Mouse (Mus musculus) neutrophil, adult 59 days (primary cell): ENCODE results near the gene Ugt1a7c. TPM values are rescaled to one million over a fixed set of nuclear protein-coding genes. Genes with fewer than 3 reads are reported as not detected.

Experiments used
- total RNA-seq, 2 experiments: library from RNA; stranded (reverse); gene quantifications; 1 replicate in 1 of 2; 2 replicates in 1 of 2; pipeline ENCODE4 v1.2.4; 2023

Gene Ugt1a7c
- total RNA-seq: 100 to 1,000 TPM in 1 of 2 experiments, 10 to 100 TPM in 1; 93.1 to 108 TPM

DNA sequence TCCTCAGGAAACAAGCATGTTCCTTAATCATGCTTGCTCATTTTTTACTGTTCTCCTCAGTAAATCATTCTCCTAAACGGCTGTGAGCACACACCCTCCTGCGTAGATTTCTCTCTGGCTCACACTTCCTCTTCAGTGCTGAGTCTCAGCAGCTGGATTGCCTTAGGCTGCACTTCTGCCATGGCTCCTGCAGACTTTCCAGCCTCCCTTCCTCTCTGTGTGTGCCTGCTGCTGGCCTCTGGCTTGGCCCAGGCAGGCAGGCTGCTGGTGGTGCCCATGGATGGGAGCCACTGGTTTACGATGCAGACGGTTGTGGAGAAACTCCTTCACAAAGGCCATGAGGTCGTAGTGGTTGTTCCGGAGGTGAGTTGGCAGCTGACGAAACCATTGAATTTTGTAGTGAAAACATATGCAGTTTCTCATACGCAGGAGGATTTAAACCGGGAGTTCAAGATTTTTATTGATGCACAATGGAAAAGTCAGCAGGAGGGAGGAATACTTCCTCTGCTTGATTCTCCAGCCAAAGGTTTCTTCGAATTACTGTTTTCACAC is at the start of gene Ugt1a7c:
Gene Ugt1a7c (plus strand): TSS at position 122 of the 552 bp plus-strand sequence.

DNA sequence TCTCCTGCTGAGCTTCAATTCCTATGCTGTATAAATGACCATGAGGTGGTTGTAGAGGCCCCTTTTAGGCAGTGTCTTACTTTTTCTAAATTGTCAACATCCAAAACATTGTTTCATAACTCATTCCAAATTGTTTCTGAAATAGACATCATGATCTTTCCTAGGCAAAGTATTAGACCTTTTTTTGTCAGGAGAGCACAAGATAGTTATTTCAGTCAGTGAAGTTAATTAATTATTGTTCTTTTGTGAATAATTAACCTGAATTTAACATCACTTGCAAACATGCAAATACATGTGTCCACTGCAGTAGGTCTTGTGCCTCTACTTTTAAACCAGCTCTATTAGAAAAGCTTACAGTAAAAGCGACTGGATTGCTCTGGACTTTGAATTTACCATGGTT is 39.8 kb upstream of the Ugt1a7c start, which contains the start of gene Ugt1a10:
Gene Ugt1a10 (plus strand): TSS at position 301 of the 400 bp plus-strand sequence.

DNA sequence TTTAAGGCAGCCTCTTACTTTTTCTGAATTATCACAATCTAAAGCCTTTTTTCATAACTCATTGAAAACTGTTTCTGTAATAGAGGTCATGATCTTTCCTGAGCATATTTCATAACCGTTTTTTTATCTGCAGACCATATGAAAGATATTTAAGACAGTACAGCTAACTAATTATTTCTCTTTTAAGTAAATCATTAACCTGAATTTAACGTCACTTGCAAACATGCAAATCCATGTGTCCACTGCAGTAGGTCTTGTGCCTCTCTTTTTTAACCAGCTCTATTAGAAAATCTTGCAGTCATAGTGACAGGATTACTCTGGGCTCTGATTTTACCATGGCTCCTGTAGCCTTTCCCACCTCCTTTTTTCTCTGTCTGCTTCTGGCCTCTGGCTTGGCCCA is 24.4 kb upstream of the Ugt1a7c start, which contains the start of gene Ugt1a9:
Gene Ugt1a9 (plus strand): TSS at position 306 of the 400 bp plus-strand sequence.

GRCm38 (mm10) chr1:88087513-88087912 is 7.3 kb upstream of the Ugt1a7c start, which contains the start of gene Ugt1a8:
TSS of gene Ugt1a8 (plus strand) at chr1:88087813.

GRCm38 (mm10) chr1:88103019-88103418 is 8.2 kb downstream of the Ugt1a7c start, which contains the start of gene Ugt1a6b:
TSS of gene Ugt1a6b (plus strand) at chr1:88103252.

DNA sequence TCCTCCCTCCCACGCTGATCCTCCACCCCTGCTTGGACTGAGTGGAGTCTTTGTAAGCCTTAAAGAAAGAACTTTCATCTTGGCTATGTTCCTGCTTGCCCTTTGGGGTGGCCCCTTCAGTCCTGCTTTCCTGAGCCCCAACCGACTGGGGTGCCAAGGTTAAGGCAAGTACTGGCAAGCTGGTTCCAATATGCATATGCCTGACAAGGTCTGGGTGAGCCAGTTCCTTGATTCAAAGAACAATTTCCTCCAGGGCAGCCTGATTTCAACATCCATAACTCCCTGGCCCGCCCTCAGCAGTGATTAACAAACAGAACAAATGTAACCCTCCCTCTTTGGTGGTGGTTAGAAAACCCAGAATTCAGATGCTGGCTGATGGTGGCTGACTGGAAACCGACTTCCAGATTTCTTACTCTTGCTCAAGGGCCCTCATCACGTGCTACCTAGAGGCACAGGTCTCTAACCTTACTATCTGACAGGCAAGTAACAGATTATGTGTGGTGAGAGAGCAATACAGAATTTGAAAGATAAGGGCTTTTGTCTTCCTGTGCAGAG is 39.7 kb downstream of the Ugt1a7c start, which contains the start of gene Ugt1a6a:
Gene Ugt1a6a (plus strand): TSS at position 353 of the 555 bp plus-strand sequence.

GRCm38 (mm10) chr1:88165711-88166110 is 70.8 kb downstream of the Ugt1a7c start, which contains the start of gene Ugt1a5:
TSS of gene Ugt1a5 (plus strand) at chr1:88166012.

DNA sequence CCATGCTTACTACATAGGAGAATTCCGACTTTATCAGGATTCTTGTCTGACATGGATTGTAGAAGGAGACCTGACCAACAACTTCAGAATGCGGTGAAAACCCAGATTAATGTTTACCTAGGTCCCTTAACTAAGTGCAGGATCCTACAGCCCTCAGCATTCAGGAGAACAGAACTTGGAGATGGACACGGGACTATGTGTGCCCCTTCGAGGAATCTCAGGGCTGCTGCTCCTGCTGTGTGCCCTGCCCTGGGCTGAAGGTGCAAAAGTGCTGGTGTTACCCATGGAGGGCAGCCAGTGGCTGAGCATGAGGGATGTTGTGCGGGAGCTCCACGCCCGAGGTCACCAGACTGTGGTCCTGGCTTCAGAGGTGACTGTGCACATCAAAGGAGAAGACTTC is 105.6 kb downstream of the Ugt1a7c start, which contains the start of gene Ugt1a2:
Gene Ugt1a2 (plus strand): TSS at position 146 of the 400 bp plus-strand sequence.

GRCm38 (mm10) chr1:88205294-88205922 is 110.5 kb downstream of the Ugt1a7c start, which contains the start of gene Dnajb3:
TSS of gene Dnajb3 (minus strand) at chr1:88205782.

DNA sequence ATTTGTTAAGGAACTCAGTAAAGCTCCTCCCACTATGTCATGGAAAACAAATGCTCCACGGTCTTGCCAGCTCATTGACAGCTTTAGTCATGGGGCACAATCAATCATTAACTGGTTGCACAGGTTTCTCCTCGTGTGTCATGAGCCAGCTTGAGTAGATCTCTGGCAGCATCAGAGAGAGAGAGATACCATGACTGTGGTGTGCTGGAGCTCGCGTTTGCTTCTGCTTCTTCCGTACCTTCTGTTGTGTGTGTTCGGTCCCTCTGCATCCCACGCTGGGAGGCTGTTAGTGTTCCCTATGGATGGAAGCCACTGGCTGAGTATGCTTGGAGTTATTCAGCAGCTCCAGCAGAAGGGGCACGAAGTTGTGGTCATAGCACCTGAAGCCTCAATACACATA is 117.0 kb downstream of the Ugt1a7c start, which contains the start of gene Ugt1a1:
Gene Ugt1a1 (plus strand): TSS at position 148 of the 400 bp plus-strand sequence.

DNA sequence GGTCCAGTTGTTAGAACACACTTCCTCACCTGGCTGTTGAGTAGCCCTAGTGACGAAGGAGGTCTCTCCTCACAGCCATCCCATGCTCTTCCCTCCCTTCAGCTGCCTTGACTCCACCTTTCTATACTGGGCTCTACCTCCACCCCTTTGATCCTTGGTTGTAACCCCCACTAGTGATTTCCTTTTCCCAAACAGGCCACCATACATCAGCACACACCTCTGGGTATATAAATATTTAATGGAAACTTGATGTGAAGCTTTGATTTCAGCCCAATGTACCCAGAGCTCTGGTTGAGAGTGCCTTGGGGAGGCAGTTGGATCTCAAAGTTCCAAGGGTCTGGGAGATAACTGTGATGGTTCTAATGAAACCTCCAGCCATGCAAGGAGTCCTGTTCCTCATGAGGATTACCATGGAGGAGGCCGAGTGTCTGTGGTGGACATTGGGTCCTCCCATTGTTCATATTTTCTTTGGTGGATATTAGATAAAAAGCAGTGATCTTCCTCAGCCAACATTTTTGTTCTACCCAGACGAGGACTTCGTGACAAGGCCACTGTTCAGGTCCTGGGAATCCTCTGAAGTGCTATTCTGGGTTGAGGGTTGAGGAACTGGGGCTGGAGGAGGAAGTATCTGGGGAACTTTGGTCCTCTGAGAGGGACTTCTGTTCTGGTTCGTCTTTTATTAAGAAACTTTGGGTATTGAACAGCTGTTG is 132.0 kb downstream of the Ugt1a7c start, which contains the start of gene Mroh2a:
Gene Mroh2a (plus strand): TSS at position 317 of the 710 bp plus-strand sequence.

Other genes with a start within 250 kb of the Ugt1a7c start
- gene Dgkd, start 241.8 kb upstream of the Ugt1a7c start, total RNA-seq: 100 to 1,000 TPM; 138 to 162 TPM
- gene Usp40, start 86.5 kb upstream of the Ugt1a7c start, total RNA-seq: 1 to 10 TPM; 5.2 to 6.6 TPM
- gene Ugt1a10, start 39.7 kb upstream of the Ugt1a7c start, total RNA-seq: not detected
- gene Ugt1a9, start 24.3 kb upstream of the Ugt1a7c start, total RNA-seq: not detected
- not detected for gene Ugt1a8, start 7.2 kb upstream of the Ugt1a7c start, total RNA-seq
- gene Ugt1a6b, start 8.2 kb downstream of the Ugt1a7c start, total RNA-seq: 10 to 100 TPM; 37.4 to 38.6 TPM
- gene Ugt1a6a, start 39.7 kb downstream of the Ugt1a7c start, total RNA-seq: 10 to 100 TPM; 33.4 to 34.3 TPM
- 10 to 100 TPM; 20.3 to 20.9 TPM for gene Ugt1a5, start 71.0 kb downstream of the Ugt1a7c start, total RNA-seq
- gene Ugt1a2, start 105.5 kb downstream of the Ugt1a7c start, total RNA-seq: 10 to 100 TPM; 10.2 to 11.9 TPM
- gene Dnajb3, start 110.7 kb downstream of the Ugt1a7c start, total RNA-seq: under 1 TPM in 1 of 2 experiments, not detected in 1; 0.33 TPM
- 10 to 100 TPM in 1 of 2 experiments, 1 to 10 TPM in 1; 9.5 to 10.5 TPM for gene Ugt1a1, start 116.9 kb downstream of the Ugt1a7c start, total RNA-seq
- 1 to 10 TPM; 1.2 to 2.9 TPM for gene Mroh2a, start 131.9 kb downstream of the Ugt1a7c start, total RNA-seq
- 100 to 1,000 TPM; 180 to 205 TPM for gene Hjurp, start 182.6 kb downstream of the Ugt1a7c start, total RNA-seq
- gene Trpm8, start 182.6 kb downstream of the Ugt1a7c start, total RNA-seq: not detected